Mouse (Mus musculus) heart, embryonic 13.5 days (tissue): ENCODE results near the gene Tldc2. TPM values are rescaled to one million over a fixed set of nuclear protein-coding genes. Genes with fewer than 3 reads are reported as not detected.

Experiments used
- ATAC-seq: fragments of 200-750 bp; cut with Nextera tagmentation; 2 replicates; pipeline ENCODE4 v1.8.0; 2017; ENCODE audit warnings: moderate TSS enrichment; ENCODE audit not compliant: insufficient number of reproducible peaks, low FRiP score, low TSS enrichment; ENCODE audit errors: extremely low read depth
- H3K27ac ChIP-seq: fragments of 300-500 bp; sonication (generic); replicated peaks from 2 replicates; pipeline ENCODE4 v1.5.1; 2015; ENCODE audit warnings: moderate library complexity, mild to moderate bottlenecking, inconsistent platforms
- H3K27me3 ChIP-seq: fragments of 300-500 bp; sonication (generic); replicated peaks from 2 replicates; pipeline ENCODE4 v1.6.1; 2015; ENCODE audit warnings: mild to moderate bottlenecking, inconsistent platforms
- H3K36me3 ChIP-seq: fragments of 300-500 bp; sonication (generic); 2 replicates; pipeline ENCODE4 v1.6.1; 2015; ENCODE audit warnings: mild to moderate bottlenecking, inconsistent platforms
- H3K4me1 ChIP-seq: fragments of 300-500 bp; sonication (generic); 2 replicates; pipeline ENCODE4 v1.6.1; 2015; ENCODE audit warnings: inconsistent platforms
- H3K4me2 ChIP-seq: fragments of 300-500 bp; sonication (generic); 2 replicates; pipeline ENCODE4 v1.6.1; 2015; ENCODE audit warnings: inconsistent platforms, mild to moderate bottlenecking, moderate library complexity
- H3K4me3 ChIP-seq: fragments of 300-500 bp; sonication (generic); 2 replicates; pipeline ENCODE4 v1.5.1; 2015; ENCODE audit warnings: moderate library complexity, mild to moderate bottlenecking, inconsistent platforms
- H3K9ac ChIP-seq: fragments of 300-500 bp; sonication (generic); 2 replicates; pipeline ENCODE4 v1.6.1; 2015; ENCODE audit warnings: inconsistent platforms, mild to moderate bottlenecking, moderate library complexity
- H3K9me3 ChIP-seq: fragments of 300-500 bp; sonication (generic); 2 replicates; pipeline ENCODE4 v1.6.1; 2016; ENCODE audit warnings: inconsistent platforms
- WGBS: fragments of 180-500 bp; shearing (Covaris S2); methylation state at CpG from one replicate; pipeline ENCODE4 v1.1.7; 2015; ENCODE audit warnings: mixed read lengths; 5-methylcytosine and 5-hydroxymethylcytosine counted together
- polyA plus RNA-seq: library from polyadenylated mRNA; unstranded; fragments of >200 nt; fragmentation: Nextera tagmentation; extraction: Ambion mirVana; gene quantifications from 2 replicates; pipeline ENCODE4 v1.2.1, GENCODE M21; 2015

The Tldc2 gene
- not detected in 2 replicates for polyA plus RNA-seq

GRCm38 (mm10) chr2:157086796-157087195 lies at the start of gene Tldc2:
Gene Tldc2, plus strand, starts transcription at chr2:157087055.
- no peaks in the 10 kb centered on the region for H3K36me3 ChIP-seq
- 82% methylated on average over 8 of the region's 8 CpGs for WGBS
- no peak for ATAC-seq
- H3K4me1 ChIP-seq, result peaks cover 30% of the 10 kb centered on the region
- no peak within 1 kb of the TSS for H3K4me2 ChIP-seq
- H3K9ac ChIP-seq, result no peak within 1 kb of the TSS
- H3K27me3 ChIP-seq, result 0 out of 2 replicates have a peak, but pooled peaks cover 4% of the 10 kb centered on the region
- H3K9me3 ChIP-seq, result no peaks in the 10 kb centered on the region
- H3K4me3 ChIP-seq, result no peak within 1 kb of the TSS
- H3K27ac ChIP-seq, result no peak within 1 kb of the TSS

DNA sequence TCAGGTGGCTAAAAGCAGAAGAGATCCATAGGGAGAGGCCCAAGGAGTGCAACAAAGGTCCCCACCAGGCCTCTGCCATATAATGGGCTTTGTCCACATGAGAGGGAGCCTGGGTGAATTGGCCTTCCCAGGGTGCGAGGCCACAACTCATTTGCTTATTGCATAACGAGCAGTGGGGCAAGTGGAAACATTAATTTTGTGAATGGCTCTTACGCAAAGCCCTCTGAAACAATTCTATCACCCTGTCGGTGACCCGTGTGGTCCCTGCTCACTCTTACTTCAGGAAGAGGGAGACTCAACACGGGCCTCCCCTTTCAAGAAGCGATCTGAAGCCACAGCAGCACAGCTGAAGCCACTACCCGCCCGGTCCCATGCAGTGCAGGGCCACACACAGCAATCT lies 49.6 kb upstream of the Tldc2 start:
- no peak overlapping the region for H3K4me2 ChIP-seq
- no peak for ATAC-seq
- H3K27ac ChIP-seq, result no peak overlapping the region
- H3K4me1 ChIP-seq, result no peaks in the 10 kb centered on the region
- H3K4me3 ChIP-seq, result no peak overlapping the region
- WGBS, result 88% methylated on average over 9 of the region's 9 CpGs
- H3K36me3 ChIP-seq, result peaks cover 94% of the 10 kb centered on the region
- H3K9me3 ChIP-seq, result no peaks in the 10 kb centered on the region
- no peaks in the 10 kb centered on the region for H3K27me3 ChIP-seq
- no peak overlapping the region for H3K9ac ChIP-seq

GRCm38 (mm10) chr2:157039900-157040648 lies 46.8 kb upstream of the Tldc2 start:
- Histone ChIP-seq H3K4me1 (no peaks in the 10 kb centered on the region), H3K4me2 (no peak overlapping the region), H3K4me3 (no peak overlapping the region), H3K9me3 (no peaks in the 10 kb centered on the region), H3K27ac (no peak overlapping the region; the same call in 1 of the 2 replicates), H3K9ac (no peak overlapping the region), H3K27me3 (no peaks in the 10 kb centered on the region), H3K36me3 (peaks cover 93% of the 10 kb centered on the region)
- WGBS, result 80% methylated on average over 46 of the region's 50 CpGs
- peak; percentile 15; the same call in 1 of the 2 replicates for ATAC-seq

GRCm38 (mm10) chr2:157040649-157041046 lies 46.2 kb upstream of the Tldc2 start:
- no peak for ATAC-seq
- Histone ChIP-seq H3K9me3 (0 out of 2 replicates have a peak, but pooled peaks cover under 1% of the 10 kb centered on the region), H3K4me3 (no peak overlapping the region), H3K27ac (no peak overlapping the region), H3K4me1 (no peaks in the 10 kb centered on the region), H3K36me3 (peaks cover 93% of the 10 kb centered on the region), H3K27me3 (no peaks in the 10 kb centered on the region), H3K4me2 (no peak overlapping the region), H3K9ac (no peak overlapping the region)
- WGBS, result 81% methylated on average over 17 of the region's 17 CpGs

- WGBS, result 74% methylated on average over 7 of the region's 7 CpGs
- H3K36me3 ChIP-seq, result peaks cover 94% of the 10 kb centered on the region
- H3K4me3 ChIP-seq, result no peak overlapping the region
Observed at GRCm38 (mm10) chr2:157041421-157041820, 45.4 kb upstream of the Tldc2 start.

DNA sequence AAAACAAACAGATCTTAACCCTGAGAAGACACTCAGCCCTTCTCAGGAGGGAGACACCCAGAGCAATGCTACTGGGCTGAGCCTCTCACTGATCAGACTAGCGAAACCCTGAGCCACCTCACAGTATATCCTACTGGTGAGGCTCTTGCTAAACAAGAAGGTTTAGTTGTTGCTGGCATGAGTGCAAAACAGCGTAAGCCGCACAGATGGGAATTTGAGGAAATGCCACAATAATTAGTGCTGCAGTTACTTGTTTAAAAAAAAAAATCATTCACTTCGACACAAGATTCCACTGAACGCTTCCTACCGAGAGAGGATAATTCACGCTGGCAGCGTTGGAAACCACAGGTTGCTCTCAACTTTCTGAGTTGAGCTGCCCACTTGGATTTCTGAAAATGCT lies 43.3 kb upstream of the Tldc2 start:
- no peaks in the 10 kb centered on the region; the same call in 1 of the 2 replicates for H3K4me1 ChIP-seq
- ATAC-seq, result no peak
- H3K9ac ChIP-seq, result no peak overlapping the region
- H3K27me3 ChIP-seq, result no peaks in the 10 kb centered on the region
- WGBS, result 88% methylated on average over 8 of the region's 8 CpGs
- peaks cover 93% of the 10 kb centered on the region for H3K36me3 ChIP-seq
- H3K27ac ChIP-seq, result no peak overlapping the region
- H3K4me3 ChIP-seq, result no peak overlapping the region
- peaks cover 5% of the 10 kb centered on the region; the same call in 1 of the 2 replicates for H3K9me3 ChIP-seq
- no peak overlapping the region for H3K4me2 ChIP-seq

More at GRCm38 (mm10) chr2:157041421-157041820, 45.4 kb upstream of the Tldc2 start:
- no peak overlapping the region for H3K27ac ChIP-seq
- no peak for ATAC-seq
- H3K27me3 ChIP-seq, result no peaks in the 10 kb centered on the region
- no peak overlapping the region for H3K9ac ChIP-seq
- H3K4me1 ChIP-seq, result no peaks in the 10 kb centered on the region
- peaks cover 5% of the 10 kb centered on the region; the same call in 1 of the 2 replicates for H3K9me3 ChIP-seq
- H3K4me2 ChIP-seq, result no peak overlapping the region

DNA sequence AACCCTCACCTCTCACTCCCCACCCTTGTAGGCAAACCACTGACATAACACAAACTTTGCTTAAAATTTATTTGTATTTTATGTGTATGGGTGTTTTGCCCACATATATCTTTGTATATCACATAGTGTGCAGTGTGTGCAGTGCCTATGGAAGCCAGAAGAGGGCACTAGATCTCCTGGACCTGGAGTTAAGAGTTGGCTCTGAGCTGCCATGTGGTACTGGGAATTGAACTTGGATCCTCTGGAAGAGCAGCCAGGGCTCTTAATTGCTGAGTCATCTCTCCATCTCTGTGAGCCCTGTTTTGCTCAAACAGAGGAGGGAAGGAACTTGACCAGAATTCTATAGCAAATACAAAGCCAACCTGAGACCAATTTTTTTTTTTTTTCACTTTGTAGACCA lies 42.9 kb upstream of the Tldc2 start:
- ATAC-seq, result no peak
- H3K9me3 ChIP-seq, result peaks cover 5% of the 10 kb centered on the region; the same call in 1 of the 2 replicates
- peaks cover 4% of the 10 kb centered on the region for H3K4me1 ChIP-seq
- no peak overlapping the region for H3K4me3 ChIP-seq
- no peak overlapping the region for H3K27ac ChIP-seq
- H3K9ac ChIP-seq, result no peak overlapping the region
- H3K27me3 ChIP-seq, result no peaks in the 10 kb centered on the region
- H3K36me3 ChIP-seq, result peaks cover 93% of the 10 kb centered on the region
- no peak overlapping the region for H3K4me2 ChIP-seq

GRCm38 (mm10) chr2:157045932-157046331 lies 40.9 kb upstream of the Tldc2 start:
- H3K4me2 ChIP-seq, result no peak overlapping the region
- peaks cover 5% of the 10 kb centered on the region; the same call in 1 of the 2 replicates for H3K9me3 ChIP-seq
- H3K4me1 ChIP-seq, result peaks cover 18% of the 10 kb centered on the region
- peaks cover 91% of the 10 kb centered on the region for H3K36me3 ChIP-seq
- no peak overlapping the region for H3K9ac ChIP-seq
- no peak overlapping the region for H3K4me3 ChIP-seq
- WGBS, result 78% methylated on average over 2 of the region's 2 CpGs
- H3K27ac ChIP-seq, result no peak overlapping the region
- no peaks in the 10 kb centered on the region for H3K27me3 ChIP-seq
- no peak for ATAC-seq

DNA sequence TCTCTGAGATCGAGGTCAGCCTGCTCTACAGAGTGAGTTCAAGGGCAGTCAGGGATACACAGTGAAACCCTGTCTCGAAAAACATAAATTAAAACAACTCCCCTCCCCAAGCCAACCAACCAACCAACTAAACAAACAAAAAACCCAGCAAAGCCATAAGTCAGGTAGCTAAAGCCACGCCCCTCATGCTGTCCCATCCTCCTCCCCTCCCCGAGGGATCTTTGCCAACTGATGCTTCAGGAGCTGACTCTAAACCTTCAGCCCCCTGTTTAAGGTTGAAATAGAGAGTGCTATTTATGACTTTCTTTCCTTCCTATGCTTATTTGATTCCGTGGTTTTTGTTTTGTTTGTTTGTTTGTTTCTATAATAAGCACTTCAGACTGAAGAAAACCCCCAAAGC lies 39.9 kb upstream of the Tldc2 start:
- WGBS, result 82% methylated on average over 5 of the region's 5 CpGs
- Histone ChIP-seq H3K9me3 (peaks cover 5% of the 10 kb centered on the region; the same call in 1 of the 2 replicates), H3K4me1 (peaks cover 18% of the 10 kb centered on the region), H3K9ac (no peak overlapping the region), H3K36me3 (peaks cover 84% of the 10 kb centered on the region), H3K27ac (no peak overlapping the region), H3K4me3 (no peak overlapping the region), H3K27me3 (no peaks in the 10 kb centered on the region), H3K4me2 (no peak overlapping the region)
- ATAC-seq, result no peak

- 78% methylated on average over 13 of the region's 13 CpGs for WGBS
- H3K36me3 ChIP-seq, result peaks cover 90% of the 10 kb centered on the region
- H3K4me3 ChIP-seq, result no peak overlapping the region
- H3K27ac ChIP-seq, result peak overlapping the region; percentile 32; the same call in 1 of the 2 replicates
- H3K9ac ChIP-seq, result peak overlapping the region; percentile 33; the same call in 1 of the 2 replicates
- peaks cover 29% of the 10 kb centered on the region for H3K4me1 ChIP-seq
- H3K27me3 ChIP-seq, result no peaks in the 10 kb centered on the region
- H3K4me2 ChIP-seq, result no peak overlapping the region
- ATAC-seq, result no peak
- H3K9me3 ChIP-seq, result peaks cover 5% of the 10 kb centered on the region; the same call in 1 of the 2 replicates
Observed at GRCm38 (mm10) chr2:157048395-157049181, 38.3 kb upstream of the Tldc2 start.

DNA sequence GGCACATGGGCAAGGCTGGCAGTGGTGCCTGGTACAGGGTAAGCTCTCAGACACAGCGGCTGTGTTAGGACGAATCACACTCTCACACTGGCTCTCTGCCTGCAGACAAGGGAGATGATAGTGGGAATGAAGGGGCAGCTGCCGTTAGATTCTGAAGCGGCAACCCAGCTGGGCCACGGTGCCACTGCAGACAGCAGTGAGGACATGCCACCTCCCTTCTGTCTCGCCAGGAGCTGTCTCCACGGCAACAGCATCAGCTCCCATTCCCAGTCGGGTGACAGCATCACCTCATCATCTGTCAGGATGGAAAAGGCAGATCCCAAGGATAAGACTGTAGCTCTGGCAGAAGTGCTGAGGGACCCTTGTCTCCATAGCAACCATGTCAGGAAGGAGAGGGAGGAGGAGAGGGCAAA lies 37.0 kb upstream of the Tldc2 start:
- H3K4me3 ChIP-seq, result no peak overlapping the region
- 42% methylated on average over 8 of the region's 8 CpGs for WGBS
- peaks cover 5% of the 10 kb centered on the region; the same call in 1 of the 2 replicates for H3K9me3 ChIP-seq
- H3K27me3 ChIP-seq, result no peaks in the 10 kb centered on the region
- no peak overlapping the region for H3K4me2 ChIP-seq
- H3K9ac ChIP-seq, result 0 out of 2 replicates have a peak overlapping the region, but pooled peaks have one; percentile 2
- ATAC-seq, result no peak
- peaks cover 86% of the 10 kb centered on the region for H3K36me3 ChIP-seq
- peaks cover 40% of the 10 kb centered on the region for H3K4me1 ChIP-seq
- H3K27ac ChIP-seq, result peak overlapping the region; percentile 32
